Mouse (Mus musculus) kidney, postnatal 0 days (tissue): ENCODE measurements around the gene Gpc5. TPM values are rescaled to one million over a fixed set of nuclear protein-coding genes. Genes with fewer than 3 reads are reported as not detected.

Experiments used
- ATAC-seq: fragments of 200-750 bp; cut with Nextera tagmentation; replicated peaks from 2 replicates; pipeline ENCODE4 v1.8.0; 2017; ENCODE audit warnings: low read depth, moderate number of reproducible peaks, moderate TSS enrichment, moderate library complexity; ENCODE audit not compliant: low FRiP score
- DNase-seq: peaks from one replicate; pipeline ENCODE4 v3.0.0-alpha.2; 2016; ENCODE audit warnings: low spot score
- H3K27ac ChIP-seq: fragments of 300-500 bp; sonication (generic); 2 replicates; pipeline ENCODE4 v1.5.1; 2014; ENCODE audit warnings: mild to moderate bottlenecking
- H3K27me3 ChIP-seq: fragments of 300-500 bp; sonication (generic); 2 replicates; pipeline ENCODE4 v1.6.1; 2014; ENCODE audit warnings: low read length, mixed read lengths; ENCODE audit not compliant: insufficient read depth
- H3K36me3 ChIP-seq: fragments of 300-500 bp; sonication (generic); 2 replicates; pipeline ENCODE4 v1.6.1; 2014; ENCODE audit warnings: low read length, mixed read lengths; ENCODE audit not compliant: insufficient read depth
- H3K4me1 ChIP-seq: fragments of 300-500 bp; sonication (generic); replicated peaks from 2 replicates; pipeline ENCODE4 v1.6.1; 2014; ENCODE audit warnings: antibody characterized with exemption, low read length, mixed read lengths; ENCODE audit not compliant: insufficient read depth
- H3K4me2 ChIP-seq: fragments of 300-500 bp; sonication (generic); 2 replicates; pipeline ENCODE4 v1.6.1; 2014; ENCODE audit warnings: mild to moderate bottlenecking, low read length, moderate library complexity, mixed read lengths
- H3K4me3 ChIP-seq: fragments of 300-500 bp; sonication (generic); replicated peaks from 2 replicates; pipeline ENCODE4 v1.5.1; 2014; ENCODE audit warnings: low read depth, low read length
- H3K9ac ChIP-seq: fragments of 300-500 bp; sonication (generic); 2 replicates; pipeline ENCODE4 v1.6.1; 2014; ENCODE audit warnings: low read depth, low read length
- H3K9me3 ChIP-seq: fragments of 300-500 bp; sonication (generic); replicated peaks from 2 replicates; pipeline ENCODE4 v1.6.1; 2016; ENCODE audit warnings: low read length, inconsistent platforms, mixed read lengths
- CTCF ChIP-seq: IDR thresholded peaks from 2 replicates; pipeline ENCODE4 v1.5.1; 2016; ENCODE audit warnings: antibody characterized with exemption, low read depth, mild to moderate bottlenecking, moderate library complexity
- WGBS: fragments of 180-500 bp; shearing (Covaris S2); extraction: QIAGEN DNeasy Blood & Tissue Kit; methylation state at CpG from one replicate; pipeline ENCODE4 v1.1.7; 2014; 5-methylcytosine and 5-hydroxymethylcytosine counted together
- polyA plus RNA-seq: library from polyadenylated mRNA; unstranded; fragments of >200 nt; fragmentation: Nextera tagmentation; extraction: Ambion mirVana; gene quantifications from 2 replicates; pipeline ENCODE4 v1.2.1, GENCODE M21; 2015

The Gpc5 gene
- polyA plus RNA-seq, 1 experiment from 2014 or later = 18.5 TPM

DNA sequence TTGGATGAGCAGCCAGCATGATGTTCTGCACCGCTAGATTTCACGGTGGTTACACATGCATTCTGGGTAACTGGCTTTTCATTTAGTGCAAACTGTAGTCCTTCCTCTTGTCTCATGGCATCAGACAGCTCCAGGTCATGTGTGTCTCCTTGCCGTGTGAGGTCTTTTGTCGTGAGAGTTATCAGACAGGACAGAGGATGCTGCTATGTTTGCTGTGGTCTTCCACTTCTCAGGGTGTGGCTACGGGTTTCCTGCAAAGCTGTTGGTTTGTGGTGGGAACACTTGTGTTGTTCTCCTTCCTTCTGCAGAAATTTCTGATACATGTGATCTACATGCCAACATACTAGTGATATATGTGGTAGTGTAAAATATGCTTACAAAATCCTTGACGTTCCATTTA is 158.5 kb downstream of the Gpc5 start:
- Histone ChIP-seq H3K27me3 (no peaks in the 10 kb centered on the region), H3K4me3 (no peak overlapping the region), H3K4me2 (no peak overlapping the region), H3K4me1 (no peaks in the 10 kb centered on the region), H3K9ac (no peak overlapping the region), H3K27ac (no peak overlapping the region), H3K9me3 (no peaks in the 10 kb centered on the region), H3K36me3 (no peaks in the 10 kb centered on the region)
- no peak for DNase-seq
- no peak for TF ChIP-seq CTCF
- WGBS = 84% methylated on average over 6 of the region's 6 CpGs
- ATAC-seq = no peak

- no peak for TF ChIP-seq CTCF
- H3K27ac ChIP-seq = no peak overlapping the region
- no peak overlapping the region for H3K4me2 ChIP-seq
- no peaks in the 10 kb centered on the region for H3K36me3 ChIP-seq
- ATAC-seq = no peak
- H3K9me3 ChIP-seq = no peaks in the 10 kb centered on the region
- no peak overlapping the region for H3K4me3 ChIP-seq
- 68% methylated on average over 5 of the region's 5 CpGs for WGBS
- H3K27me3 ChIP-seq = no peaks in the 10 kb centered on the region
- H3K4me1 ChIP-seq = no peaks in the 10 kb centered on the region
- H3K9ac ChIP-seq = no peak overlapping the region
- DNase-seq = no peak
Measured at GRCm38 (mm10) chr14:115251791-115252190, 159.8 kb downstream of the Gpc5 start.

DNA sequence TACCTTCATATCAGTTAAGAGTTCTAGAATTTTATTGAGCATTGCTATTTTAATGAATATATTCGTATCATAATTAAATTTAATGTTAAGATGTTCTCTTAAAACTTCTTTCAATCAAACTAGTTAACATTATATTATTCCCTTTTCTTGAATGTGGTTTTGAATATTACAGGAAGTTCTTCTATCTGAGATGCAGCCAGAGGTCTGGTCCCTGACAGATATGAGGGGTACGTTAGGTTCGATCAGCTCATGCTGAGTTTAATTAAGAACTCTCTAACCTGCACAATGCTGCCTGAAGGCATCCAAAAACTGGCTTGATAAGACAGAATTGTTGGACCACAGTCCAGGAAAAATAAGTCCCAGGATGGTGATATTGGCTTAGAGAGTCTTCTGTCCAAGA is 161.1 kb downstream of the Gpc5 start:
- no peaks in the 10 kb centered on the region for H3K36me3 ChIP-seq
- no peak for ATAC-seq
- DNase-seq = no peak
- H3K9me3 ChIP-seq = no peaks in the 10 kb centered on the region
- no peak overlapping the region for H3K27ac ChIP-seq
- no peak overlapping the region for H3K4me2 ChIP-seq
- H3K27me3 ChIP-seq = no peaks in the 10 kb centered on the region
- TF ChIP-seq CTCF = no peak
- no peaks in the 10 kb centered on the region for H3K4me1 ChIP-seq
- no peak overlapping the region for H3K9ac ChIP-seq
- 89% methylated on average over 3 of the region's 3 CpGs for WGBS
- H3K4me3 ChIP-seq = no peak overlapping the region

- no peak overlapping the region for H3K27ac ChIP-seq
- TF ChIP-seq CTCF = no peak
- no peaks in the 10 kb centered on the region for H3K36me3 ChIP-seq
- H3K9ac ChIP-seq = no peak overlapping the region
- H3K27me3 ChIP-seq = no peaks in the 10 kb centered on the region
- H3K4me2 ChIP-seq = no peak overlapping the region
- no peaks in the 10 kb centered on the region for H3K9me3 ChIP-seq
- DNase-seq (no peak), ATAC-seq (no peak)
- 77% methylated on average over 2 of the region's 2 CpGs for WGBS
- no peak overlapping the region for H3K4me3 ChIP-seq
- no peaks in the 10 kb centered on the region for H3K4me1 ChIP-seq
Measured at GRCm38 (mm10) chr14:115253685-115254084, 161.7 kb downstream of the Gpc5 start.

DNA sequence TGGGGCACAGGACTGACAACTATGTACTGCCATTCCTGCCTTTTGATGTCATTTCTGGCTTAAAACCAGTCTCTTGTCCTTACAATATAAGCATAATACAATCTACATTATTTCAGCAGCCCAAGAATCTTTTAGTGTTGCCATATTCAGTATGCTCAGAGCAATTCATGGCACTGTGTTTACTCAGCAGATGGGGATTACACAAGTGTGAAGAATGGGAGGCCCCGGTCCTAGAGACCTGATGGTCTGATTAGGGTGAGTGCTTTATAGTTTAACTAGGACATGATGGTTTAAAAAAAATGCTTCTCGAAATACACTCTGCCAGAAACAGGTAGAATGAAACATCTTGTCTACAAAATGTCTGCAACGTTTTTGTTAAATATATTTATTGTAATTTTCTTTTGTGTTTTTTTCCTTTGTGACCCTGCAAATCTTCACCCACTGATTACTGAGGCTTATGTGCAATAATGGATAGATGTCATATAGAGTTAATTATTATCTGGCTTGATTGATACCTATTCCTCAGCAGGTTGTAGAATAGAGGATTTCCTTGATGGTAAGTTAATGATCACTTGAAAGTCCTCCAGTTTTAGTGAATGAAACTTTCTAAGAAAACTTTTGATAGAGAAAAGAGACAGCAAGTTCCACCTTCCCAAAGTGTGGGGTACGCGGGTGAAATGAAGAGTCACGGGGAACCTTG is 177.8 kb downstream of the Gpc5 start:
- WGBS = 69% methylated on average over 6 of the region's 6 CpGs
- no peak for TF ChIP-seq CTCF

DNA sequence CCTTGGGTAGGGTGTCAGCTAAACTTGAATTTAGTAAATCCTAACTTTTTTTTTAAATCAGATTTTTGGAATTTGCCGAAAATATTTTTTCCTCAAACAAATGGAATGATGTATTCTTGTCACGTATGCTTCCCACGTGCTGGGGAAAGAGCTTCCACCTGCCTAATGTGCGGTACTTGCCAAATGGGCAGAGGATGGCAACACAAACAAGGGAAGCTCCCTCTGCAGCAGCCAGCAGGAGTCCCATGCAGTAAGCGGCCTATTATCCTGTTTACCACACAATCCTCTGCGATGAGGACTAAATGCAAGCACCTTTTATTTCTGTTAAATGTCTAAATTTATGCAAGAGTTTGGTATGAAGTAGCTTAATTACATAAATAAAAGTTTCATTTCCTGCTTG is 178.4 kb downstream of the Gpc5 start:
- H3K4me2 ChIP-seq = no peak overlapping the region
- no peak overlapping the region for H3K9ac ChIP-seq
- DNase-seq (no peak), ATAC-seq (no peak)
- WGBS = 79% methylated on average over 6 of the region's 6 CpGs
- no peaks in the 10 kb centered on the region for H3K4me1 ChIP-seq
- no peaks in the 10 kb centered on the region for H3K27me3 ChIP-seq
- H3K27ac ChIP-seq = no peak overlapping the region
- no peak overlapping the region for H3K4me3 ChIP-seq
- H3K9me3 ChIP-seq = no peaks in the 10 kb centered on the region
- H3K36me3 ChIP-seq = no peaks in the 10 kb centered on the region
- TF ChIP-seq CTCF = no peak

More for the DNA sequence above, 177.8 kb downstream of the Gpc5 start:
- Histone ChIP-seq H3K27ac (no peak overlapping the region), H3K4me3 (no peak overlapping the region), H3K4me1 (no peaks in the 10 kb centered on the region), H3K36me3 (no peaks in the 10 kb centered on the region), H3K9me3 (no peaks in the 10 kb centered on the region), H3K4me2 (no peak overlapping the region), H3K27me3 (no peaks in the 10 kb centered on the region), H3K9ac (no peak overlapping the region)
- no peak for DNase-seq
- ATAC-seq = no peak

- Histone ChIP-seq H3K4me3 (no peak overlapping the region), H3K36me3 (no peaks in the 10 kb centered on the region), H3K27ac (no peak overlapping the region), H3K4me1 (no peaks in the 10 kb centered on the region), H3K27me3 (no peaks in the 10 kb centered on the region), H3K4me2 (no peak overlapping the region), H3K9ac (no peak overlapping the region), H3K9me3 (no peaks in the 10 kb centered on the region)
- ATAC-seq (no peak), DNase-seq (no peak)
- TF ChIP-seq CTCF = no peak
Measured at GRCm38 (mm10) chr14:115282782-115283181, 190.8 kb downstream of the Gpc5 start.
